Mouse (Mus musculus) testis, adult 2 months (tissue): ENCODE measurements around the gene Cast. TPM values are rescaled to one million over a fixed set of nuclear protein-coding genes. Genes with fewer than 3 reads are reported as not detected.

Experiments
- H3K27ac ChIP-seq: fragments of 200-500 bp; 2 replicates; pipeline ENCODE4 v1.5.1; 2012; ENCODE audit warnings: low read depth, low read length; ENCODE audit not compliant: control insufficient read depth, insufficient read depth
- H3K27me3 ChIP-seq: fragments of 200-500 bp; 2 replicates; pipeline ENCODE4 v1.6.1; 2012; ENCODE audit warnings: mild to moderate bottlenecking, low read length, moderate library complexity; ENCODE audit not compliant: control insufficient read depth, insufficient read depth
- H3K36me3 ChIP-seq: fragments of 200-500 bp; 2 replicates; pipeline ENCODE4 v1.6.1; 2012; ENCODE audit warnings: mild to moderate bottlenecking, low read length; ENCODE audit not compliant: control insufficient read depth, insufficient read depth
- H3K4me1 ChIP-seq: fragments of 200-500 bp; 2 replicates; pipeline ENCODE4 v1.6.1; 2012; ENCODE audit warnings: low read length; ENCODE audit not compliant: control insufficient read depth, insufficient read depth
- H3K4me3 ChIP-seq: fragments of 200-500 bp; 2 replicates; pipeline ENCODE4 v1.5.1; 2012; ENCODE audit warnings: low read depth, mild to moderate bottlenecking, low read length, moderate library complexity, mixed read lengths; ENCODE audit not compliant: control insufficient read depth
- CTCF ChIP-seq: fragments of 200-500 bp; IDR thresholded peaks from 2 replicates; pipeline ENCODE4 v1.5.1; 2012; ENCODE audit warnings: low read depth, mild to moderate bottlenecking, inconsistent platforms, low read length, moderate library complexity; ENCODE audit not compliant: control insufficient read depth, insufficient read depth, insufficient replicate concordance
- POLR2A ChIP-seq: fragments of 200-500 bp; IDR thresholded peaks from 2 replicates; pipeline ENCODE4 v1.6.1; 2012; ENCODE audit warnings: low read depth, mild to moderate bottlenecking, inconsistent platforms, low read length, moderate library complexity; ENCODE audit not compliant: control insufficient read depth
- polyA plus RNA-seq: library from polyadenylated mRNA; depleted of rRNA; stranded (reverse); fragments of >200 nt; gene quantifications from 2 replicates; pipeline ENCODE4 v1.2.3, GENCODE M21; 2012

Gene Cast
- polyA plus RNA-seq, 1 experiment = 92.8 TPM

- H3K36me3 ChIP-seq = no peaks in the 10 kb centered on the region
- no peaks in the 10 kb centered on the region; the same call in 1 of the 2 replicates for H3K27me3 ChIP-seq
- H3K27ac ChIP-seq = no peak overlapping the region; the same call in 1 of the 2 replicates
- TF ChIP-seq CTCF = no peak
- no peak for TF ChIP-seq POLR2A
- H3K4me1 ChIP-seq = peaks cover 7% of the 10 kb centered on the region
- peak overlapping the region; percentile 80 for H3K4me3 ChIP-seq
Observed at GRCm38 (mm10) chr13:74807446-74808151, 1.0 kb downstream of the Cast start.

GRCm38 (mm10) chr13:74806934-74807333, 1.7 kb downstream of the Cast start:
- no peaks in the 10 kb centered on the region for H3K36me3 ChIP-seq
- H3K27me3 ChIP-seq = no peaks in the 10 kb centered on the region; the same call in 1 of the 2 replicates
- no peak overlapping the region for H3K4me3 ChIP-seq
- H3K4me1 ChIP-seq = peaks cover 7% of the 10 kb centered on the region
- TF ChIP-seq POLR2A = no peak
- TF ChIP-seq CTCF = no peak
- H3K27ac ChIP-seq = no peak overlapping the region

- no peaks in the 10 kb centered on the region for H3K4me1 ChIP-seq
- H3K36me3 ChIP-seq = no peaks in the 10 kb centered on the region
- no peak for TF ChIP-seq POLR2A
- no peak for TF ChIP-seq CTCF
- H3K4me3 ChIP-seq = no peak overlapping the region
- no peak overlapping the region for H3K27ac ChIP-seq
- no peaks in the 10 kb centered on the region for H3K27me3 ChIP-seq
Observed at GRCm38 (mm10) chr13:74794435-74794834, 14.2 kb downstream of the Cast start.

GRCm38 (mm10) chr13:74787681-74788080, 20.9 kb downstream of the Cast start:
- TF ChIP-seq POLR2A (no peak), CTCF (no peak)
- Histone ChIP-seq H3K4me1 (no peaks in the 10 kb centered on the region), H3K27ac (no peak overlapping the region), H3K36me3 (no peaks in the 10 kb centered on the region), H3K27me3 (no peaks in the 10 kb centered on the region), H3K4me3 (no peak overlapping the region)

- Histone ChIP-seq H3K27ac (no peak overlapping the region), H3K36me3 (no peaks in the 10 kb centered on the region), H3K27me3 (no peaks in the 10 kb centered on the region), H3K4me3 (no peak overlapping the region), H3K4me1 (peaks cover 2% of the 10 kb centered on the region; the same call in 1 of the 2 replicates)
- TF ChIP-seq CTCF = no peak
- no peak for TF ChIP-seq POLR2A
Observed at GRCm38 (mm10) chr13:74772151-74772550, 36.5 kb downstream of the Cast start.

GRCm38 (mm10) chr13:74770480-74770879, 38.1 kb downstream of the Cast start:
- no peaks in the 10 kb centered on the region for H3K36me3 ChIP-seq
- H3K27me3 ChIP-seq = no peaks in the 10 kb centered on the region
- TF ChIP-seq POLR2A (peak; percentile 27; the same call in 1 of the 2 replicates), CTCF (no peak)
- H3K4me3 ChIP-seq = peak overlapping the region; percentile 62
- H3K4me1 ChIP-seq = peaks cover 2% of the 10 kb centered on the region; the same call in 1 of the 2 replicates
- peak overlapping the region; percentile 15 for H3K27ac ChIP-seq

GRCm38 (mm10) chr13:74769871-74770270, 38.7 kb downstream of the Cast start:
- Histone ChIP-seq H3K36me3 (no peaks in the 10 kb centered on the region), H3K4me1 (peaks cover 2% of the 10 kb centered on the region; the same call in 1 of the 2 replicates), H3K27me3 (no peaks in the 10 kb centered on the region), H3K4me3 (no peak overlapping the region), H3K27ac (no peak overlapping the region; the same call in 1 of the 2 replicates)
- TF ChIP-seq POLR2A (no peak), CTCF (no peak)
